Mouse (Mus musculus): ENCODE results near the gene D7Ertd443e. TPM values are rescaled to one million over a fixed set of nuclear protein-coding genes. Genes with fewer than 3 reads are reported as not detected.

Gene D7Ertd443e
- polyA plus RNA-seq, 1 experiment from 2014 or later = 0.27 TPM

DNA sequence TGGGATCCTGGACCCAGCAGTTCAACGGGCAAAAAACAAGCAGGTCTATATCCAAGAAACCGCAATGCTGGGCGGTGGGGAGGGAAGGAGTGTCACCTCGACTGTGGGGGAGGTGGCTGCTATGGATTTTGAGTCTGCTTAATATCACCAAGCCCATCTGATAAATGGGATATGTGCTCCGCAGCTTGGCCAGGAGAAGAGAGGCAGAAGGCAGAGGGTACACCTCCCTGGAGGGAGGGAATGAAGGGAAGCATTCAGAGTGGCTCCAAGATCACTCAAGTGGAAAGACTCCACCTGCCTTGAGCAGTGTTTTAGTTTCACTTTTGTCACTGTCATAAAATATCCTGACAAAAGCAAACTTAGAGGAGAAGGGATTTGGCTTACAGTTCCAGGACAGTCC, 112.5 kb downstream of the D7Ertd443e start:
- ATAC-seq (replicated peaks) = no peak
- no peak overlapping the region for H3K27ac ChIP-seq
- no peak overlapping the region for H3K4me3 ChIP-seq
- H3K4me1 ChIP-seq = no peaks in the 10 kb centered on the region
- WGBS = 87% methylated on average over 5 of the region's 5 CpGs
- H3K4me2 ChIP-seq = no peak overlapping the region
- H3K27me3 ChIP-seq (replicated peaks) = no peaks in the 10 kb centered on the region
- H3K9me3 ChIP-seq = no peaks in the 10 kb centered on the region
- no peak overlapping the region for H3K9ac ChIP-seq
- no peaks in the 10 kb centered on the region for H3K36me3 ChIP-seq (replicated peaks)

GRCm38 (mm10) chr7:134272421-134272820, 113.0 kb downstream of the D7Ertd443e start:
- H3K4me3 ChIP-seq = no peak overlapping the region
- WGBS = 72% methylated on average over 4 of the region's 4 CpGs

GRCm38 (mm10) chr7:134265783-134266182, 119.7 kb downstream of the D7Ertd443e start:
- Histone ChIP-seq H3K9me3 (no peaks in the 10 kb centered on the region), H3K27ac (no peak overlapping the region), H3K4me1 (no peaks in the 10 kb centered on the region), H3K36me3 (replicated peaks) (no peaks in the 10 kb centered on the region), H3K9ac (no peak overlapping the region), H3K4me2 (no peak overlapping the region), H3K4me3 (no peak overlapping the region), H3K27me3 (replicated peaks) (no peaks in the 10 kb centered on the region)
- 84% methylated on average over 4 of the region's 4 CpGs for WGBS
- no peak for ATAC-seq (replicated peaks)

More at GRCm38 (mm10) chr7:134272421-134272820, 113.0 kb downstream of the D7Ertd443e start:
- Histone ChIP-seq H3K4me1 (no peaks in the 10 kb centered on the region), H3K4me2 (no peak overlapping the region), H3K27ac (no peak overlapping the region), H3K9me3 (no peaks in the 10 kb centered on the region), H3K36me3 (replicated peaks) (no peaks in the 10 kb centered on the region), H3K9ac (no peak overlapping the region), H3K27me3 (replicated peaks) (no peaks in the 10 kb centered on the region)
- ATAC-seq (replicated peaks) = no peak

GRCm38 (mm10) chr7:134263146-134263906, 122.1 kb downstream of the D7Ertd443e start:
- Histone ChIP-seq H3K4me2 (no peak overlapping the region), H3K4me3 (no peak overlapping the region), H3K36me3 (replicated peaks) (no peaks in the 10 kb centered on the region), H3K27me3 (replicated peaks) (no peaks in the 10 kb centered on the region), H3K9ac (no peak overlapping the region), H3K27ac (no peak overlapping the region), H3K4me1 (no peaks in the 10 kb centered on the region), H3K9me3 (no peaks in the 10 kb centered on the region)
- ATAC-seq (replicated peaks) = no peak
- WGBS = 38% methylated on average over 4 of the region's 4 CpGs

DNA sequence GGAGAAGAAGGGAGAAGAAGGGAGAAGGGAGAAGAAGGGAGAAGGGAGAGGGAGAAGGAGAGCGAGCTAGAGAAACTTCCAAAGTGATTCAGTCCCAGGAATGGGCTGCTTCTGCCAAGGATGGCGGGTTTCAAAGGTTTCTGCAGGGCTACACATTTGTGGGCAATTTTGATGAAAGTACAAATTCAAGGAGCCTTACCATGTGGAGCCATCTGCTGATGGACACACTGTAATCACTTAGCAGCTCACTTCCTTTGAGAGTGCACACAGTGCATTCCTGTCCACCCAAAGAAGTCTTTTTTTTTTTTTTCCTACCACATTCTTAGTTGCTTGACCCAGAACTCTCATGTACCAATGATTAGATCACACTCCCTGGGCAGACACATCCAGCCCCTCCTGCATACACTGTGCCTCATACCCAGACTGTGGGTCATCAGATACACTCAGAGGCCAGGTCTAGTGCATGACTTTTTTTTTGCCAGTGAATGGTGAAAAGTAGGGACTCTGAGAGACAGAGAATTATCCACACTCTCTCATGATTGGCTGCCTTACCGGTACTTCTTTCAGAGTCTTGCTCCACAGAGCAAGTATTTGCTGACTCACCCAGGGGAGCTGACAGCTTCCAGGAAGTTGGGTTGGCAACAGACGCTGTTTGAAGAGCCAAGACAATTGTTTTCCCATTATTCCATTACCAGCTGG, 124.3 kb downstream of the D7Ertd443e start:
- Histone ChIP-seq H3K9ac (no peak overlapping the region), H3K4me3 (no peak overlapping the region), H3K27me3 (replicated peaks) (no peaks in the 10 kb centered on the region), H3K9me3 (no peaks in the 10 kb centered on the region), H3K4me1 (no peaks in the 10 kb centered on the region), H3K27ac (no peak overlapping the region), H3K36me3 (replicated peaks) (no peaks in the 10 kb centered on the region), H3K4me2 (no peak overlapping the region)
- no peak for ATAC-seq (replicated peaks)
- WGBS = 60% methylated on average over 4 of the region's 4 CpGs

- H3K9me3 ChIP-seq = no peaks in the 10 kb centered on the region
- H3K36me3 ChIP-seq (replicated peaks) = no peaks in the 10 kb centered on the region
- no peak for ATAC-seq (replicated peaks)
- no peak overlapping the region for H3K4me2 ChIP-seq
- H3K4me1 ChIP-seq = 0 out of 2 replicates have a peak, but pooled peaks cover 4% of the 10 kb centered on the region
- no peak overlapping the region for H3K4me3 ChIP-seq
- no peaks in the 10 kb centered on the region for H3K27me3 ChIP-seq (replicated peaks)
- H3K27ac ChIP-seq = no peak overlapping the region
- 90% methylated on average over 7 of the region's 7 CpGs for WGBS
- H3K9ac ChIP-seq = no peak overlapping the region
These were observed 135.1 kb downstream of the D7Ertd443e start for GRCm38 (mm10) chr7:134250273-134250870.

DNA sequence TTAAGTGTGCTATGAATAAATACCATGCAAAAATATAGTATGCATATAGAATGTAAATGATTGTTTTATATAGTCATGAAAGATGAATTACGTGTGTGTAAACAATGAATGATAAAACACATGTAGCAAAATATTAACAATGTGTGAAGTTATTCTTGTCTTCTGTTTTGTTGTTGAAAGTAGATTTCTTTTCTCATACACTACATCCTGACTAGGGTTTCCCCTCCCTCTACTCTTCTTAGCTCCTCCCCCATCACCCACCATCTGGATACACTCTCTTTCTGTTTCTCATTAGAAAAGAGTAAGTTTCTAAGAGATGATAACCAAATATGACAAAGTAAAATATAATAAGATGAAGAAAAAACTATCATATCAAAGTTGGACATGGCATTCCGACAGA, 137.4 kb downstream of the D7Ertd443e start:
- H3K9ac ChIP-seq = no peak overlapping the region
- H3K9me3 ChIP-seq = no peaks in the 10 kb centered on the region
- no peak overlapping the region for H3K27ac ChIP-seq
- 0 out of 2 replicates have a peak, but pooled peaks cover 4% of the 10 kb centered on the region for H3K4me1 ChIP-seq
- no peak for ATAC-seq (replicated peaks)
- no peaks in the 10 kb centered on the region for H3K36me3 ChIP-seq (replicated peaks)
- H3K4me2 ChIP-seq = no peak overlapping the region
- no peaks in the 10 kb centered on the region; the same call in 1 of the 2 replicates for H3K27me3 ChIP-seq (replicated peaks)
- no peak overlapping the region for H3K4me3 ChIP-seq
- 96% methylated on average over 2 of the region's 2 CpGs for WGBS

GRCm38 (mm10) chr7:134246624-134247023, 138.8 kb downstream of the D7Ertd443e start:
- no peak overlapping the region for H3K4me2 ChIP-seq
- no peaks in the 10 kb centered on the region for H3K9me3 ChIP-seq
- H3K9ac ChIP-seq = no peak overlapping the region
- H3K4me3 ChIP-seq = no peak overlapping the region
- no peak overlapping the region for H3K27ac ChIP-seq
- no peaks in the 10 kb centered on the region; the same call in 1 of the 2 replicates for H3K27me3 ChIP-seq (replicated peaks)
- no peaks in the 10 kb centered on the region for H3K36me3 ChIP-seq (replicated peaks)
- WGBS = 23% methylated on average over 5 of the region's 5 CpGs
- H3K4me1 ChIP-seq = 0 out of 2 replicates have a peak, but pooled peaks cover 4% of the 10 kb centered on the region
- ATAC-seq (replicated peaks) = no peak

DNA sequence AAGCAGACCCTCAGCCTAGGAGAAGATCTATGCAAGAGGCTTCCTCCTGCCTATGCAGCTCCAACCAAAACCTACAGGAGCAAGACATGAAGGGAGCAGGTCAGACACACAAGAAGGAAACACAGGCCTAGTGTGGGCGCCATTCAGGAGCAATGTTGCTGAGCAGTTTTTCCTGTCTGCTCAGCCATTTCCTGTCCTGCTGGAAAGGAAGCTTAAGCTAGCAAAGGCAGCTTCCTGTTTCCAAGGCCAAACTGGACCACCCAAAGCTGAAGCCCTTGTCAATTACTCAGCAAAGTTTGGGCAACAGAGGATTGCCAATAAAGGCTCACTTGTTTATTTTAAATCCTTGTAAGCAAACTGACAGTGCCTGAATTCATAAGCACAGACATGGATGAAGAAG, 142.7 kb downstream of the D7Ertd443e start:
- Histone ChIP-seq H3K9me3 (no peaks in the 10 kb centered on the region), H3K4me1 (0 out of 2 replicates have a peak, but pooled peaks cover 4% of the 10 kb centered on the region), H3K27me3 (replicated peaks) (no peaks in the 10 kb centered on the region; the same call in 1 of the 2 replicates), H3K9ac (no peak overlapping the region), H3K27ac (no peak overlapping the region), H3K4me2 (no peak overlapping the region), H3K4me3 (no peak overlapping the region), H3K36me3 (replicated peaks) (no peaks in the 10 kb centered on the region)
- WGBS = 91% methylated on average over 1 of the region's 1 CpGs
- no peak for ATAC-seq (replicated peaks)

DNA sequence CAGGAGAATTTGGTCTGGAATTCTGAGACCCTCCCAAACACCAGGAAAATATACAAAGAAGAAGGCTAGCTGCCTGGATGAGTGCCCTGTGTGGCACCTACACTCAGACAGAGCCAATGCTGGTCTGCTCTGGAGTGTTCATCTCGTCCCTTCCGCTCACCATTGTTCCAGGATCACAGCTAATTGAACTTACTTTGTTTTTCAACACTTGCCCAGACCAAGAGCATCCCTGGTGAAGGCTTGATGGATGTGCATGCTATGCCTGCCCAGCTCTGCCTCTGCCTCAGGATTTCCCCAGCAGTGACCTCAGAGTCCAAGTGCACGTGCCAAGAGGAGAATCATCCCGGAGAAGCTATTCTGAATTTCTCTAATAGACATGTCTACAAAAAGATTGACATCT, 144.2 kb downstream of the D7Ertd443e start:
- Histone ChIP-seq H3K27ac (no peak overlapping the region), H3K4me1 (no peaks in the 10 kb centered on the region), H3K4me2 (no peak overlapping the region), H3K4me3 (no peak overlapping the region), H3K27me3 (replicated peaks) (no peaks in the 10 kb centered on the region; the same call in 1 of the 2 replicates), H3K9ac (no peak overlapping the region), H3K36me3 (replicated peaks) (no peaks in the 10 kb centered on the region), H3K9me3 (no peaks in the 10 kb centered on the region)
- no peak for ATAC-seq (replicated peaks)
- 85% methylated on average over 4 of the region's 4 CpGs for WGBS

DNA sequence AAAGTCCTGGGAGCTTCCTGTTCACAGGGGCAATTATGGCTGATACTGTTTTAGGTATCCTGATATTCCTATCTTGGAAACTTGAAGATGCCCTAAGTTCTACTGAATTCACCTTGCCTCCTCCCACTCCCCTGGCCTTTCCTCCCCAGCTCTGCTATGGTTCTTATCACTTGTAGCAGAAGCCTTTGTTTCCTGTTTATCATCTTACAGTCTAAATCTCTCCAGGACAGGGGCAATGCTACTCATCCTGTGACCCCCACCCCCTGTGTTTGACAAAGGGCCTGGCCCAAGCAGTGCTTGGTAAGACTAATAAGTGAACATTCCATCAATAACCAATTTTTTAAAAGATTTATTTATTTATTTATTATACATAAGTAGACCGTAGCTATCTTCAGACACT, 144.9 kb downstream of the D7Ertd443e start:
- Histone ChIP-seq H3K9ac (no peak overlapping the region), H3K4me1 (no peaks in the 10 kb centered on the region), H3K27ac (no peak overlapping the region), H3K4me3 (no peak overlapping the region), H3K36me3 (replicated peaks) (no peaks in the 10 kb centered on the region), H3K4me2 (no peak overlapping the region), H3K9me3 (no peaks in the 10 kb centered on the region), H3K27me3 (replicated peaks) (no peaks in the 10 kb centered on the region; the same call in 1 of the 2 replicates)
- no peak for ATAC-seq (replicated peaks)
- 94% methylated on average over 1 of the region's 1 CpGs for WGBS

DNA sequence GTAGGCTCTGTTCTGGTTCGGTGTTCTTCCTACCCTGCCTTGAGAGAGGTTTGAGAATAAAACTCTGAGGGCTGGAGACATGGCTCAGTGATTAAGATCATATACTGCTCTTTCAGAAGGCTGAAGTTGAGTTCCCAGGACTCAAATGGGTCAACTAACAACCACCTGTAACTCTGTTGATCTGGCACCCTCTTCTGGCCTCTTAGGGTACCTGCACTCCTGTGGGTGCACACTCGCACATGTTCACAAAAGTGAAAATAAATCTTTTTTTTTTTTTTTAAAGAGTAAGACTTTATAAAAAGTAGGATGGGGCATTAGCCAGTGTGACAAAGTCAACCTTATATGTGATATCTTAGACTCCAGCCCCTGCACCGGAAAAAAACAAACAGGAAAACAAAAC, 146.6 kb downstream of the D7Ertd443e start:
- H3K27me3 ChIP-seq (replicated peaks) = no peaks in the 10 kb centered on the region
- no peak overlapping the region for H3K4me2 ChIP-seq
- H3K36me3 ChIP-seq (replicated peaks) = no peaks in the 10 kb centered on the region
- WGBS = 92% methylated on average over 3 of the region's 3 CpGs
- ATAC-seq (replicated peaks) = no peak
- H3K4me1 ChIP-seq = no peaks in the 10 kb centered on the region
- no peak overlapping the region for H3K9ac ChIP-seq
- no peak overlapping the region for H3K4me3 ChIP-seq
- H3K27ac ChIP-seq = no peak overlapping the region
- no peaks in the 10 kb centered on the region for H3K9me3 ChIP-seq

All from midbrain, embryonic 15.5 days (tissue).